Mouse (Mus musculus) cerebellum, adult 11-12 months (tissue): Measurements from ENCODE around the gene Filip1l.

Experiments used
- DNase-seq: peaks from one replicate; pipeline ENCODE4 v3.0.0; 2022

Filip1l gene

GRCm38 (mm10) chr16:57585201-57585600, 232.3 kb downstream of the Filip1l start:
- DNase-seq, result no peak

GRCm38 (mm10) chr16:57593422-57594157, 240.7 kb downstream of the Filip1l start:
- DNase-seq, result no peak

GRCm38 (mm10) chr16:57597295-57597957, 244.5 kb downstream of the Filip1l start:
- no peak for DNase-seq

GRCm38 (mm10) chr16:57601031-57601430, 248.1 kb downstream of the Filip1l start:
- DNase-seq, result no peak

- peak; percentile 69 for DNase-seq
Observed at GRCm38 (mm10) chr16:57606444-57607227, 253.7 kb downstream of the Filip1l start, which contains the start of gene Cmss1. Gene Cmss1, minus strand, starts transcription at chr16:57606864.

GRCm38 (mm10) chr16:57611768-57612167, 258.9 kb downstream of the Filip1l start:
- DNase-seq, result no peak
